ENCODE assay signal across 15 mouse cellular contexts in genomic region chr2:28706787-28707186, GRCm38 (mm10). TPM values are rescaled to one million over a fixed set of nuclear protein-coding genes. Genes with fewer than 3 reads are reported as not detected.
"Had no signal": no experiment of that assay in that cellular context is flagged by ENCODE, and none has a peak within 500 bp of the region (broad histone marks: within the 10 kb centered on the region; RNA-seq: fewer than 3 reads in every experiment).

No protein-coding gene starts in this region.

- DNase-seq: kidney, adult 2 months; kidney, postnatal 14 days; lung, adult 18-20 months; right cerebral cortex, postnatal 14 days; thymus, postnatal 14 days had no signal

- H3K36me3 ChIP-seq: kidney, embryonic 15.5 days; limb, embryonic 13.5 days; midbrain, embryonic 12.5 days; neural tube, embryonic 13.5 days; stomach, embryonic 15.5 days had no signal

- H3K4me3 ChIP-seq: kidney, embryonic 15.5 days; left cerebral cortex, adult 2 months; limb, embryonic 13.5 days; midbrain, embryonic 12.5 days; neural tube, embryonic 13.5 days; stomach, embryonic 15.5 days had no signal

- H3K4me1 ChIP-seq: stomach, embryonic 15.5 days had no signal

- H3K27me3 ChIP-seq: limb, embryonic 13.5 days; stomach, embryonic 15.5 days had no signal

- H3K27ac ChIP-seq: kidney, embryonic 15.5 days; left cerebral cortex, adult 2 months; limb, embryonic 13.5 days; liver, embryonic 14.5 days; midbrain, embryonic 12.5 days; neural tube, embryonic 13.5 days; stomach, embryonic 15.5 days had no signal

- H3K9me3 ChIP-seq: kidney, embryonic 15.5 days; limb, embryonic 13.5 days; midbrain, embryonic 12.5 days; neural tube, embryonic 13.5 days; stomach, embryonic 15.5 days had no signal

RNA-seq across cellular contexts. Expression of gene Ak8, which starts 6.8 kb away (rescaled TPM):
- total RNA-seq: liver, adult 2 months; megakaryocyte-erythroid progenitor cell, adult 5-6 weeks had no signal

RNA-seq across cellular contexts. Expression of gene Spaca9, which starts 7.3 kb away (rescaled TPM):
- total RNA-seq: left cerebral cortex, adult 2 months; left cerebral cortex, postnatal 14 days; liver, adult 2 months; megakaryocyte-erythroid progenitor cell, adult 5-6 weeks had no signal
